ENCODE assay signal across 23 mouse cellular contexts in genomic region chr2:150798084-150798483, GRCm38 (mm10). TPM values are rescaled to one million over a fixed set of nuclear protein-coding genes. Genes with fewer than 3 reads are reported as not detected.
DNase-seq lines count a peak whose midpoint lies in the region; ATAC-seq lines count a peak whose summit lies in the region.
"Had no signal": no experiment of that assay in that cellular context is flagged by ENCODE, and none has a peak within 500 bp of the region (broad histone marks: within the 10 kb centered on the region; RNA-seq: fewer than 3 reads in every experiment).

No protein-coding gene starts in this region.

- peak overlapping the region; percentile 37; the same call in 1 of the 2 replicates for H3K9ac ChIP-seq in heart, embryonic 13.5 days
- H3K9ac ChIP-seq in heart, embryonic 16.5 days (ENCODE audit: low read length): no peak overlapping the region
- H3K9ac ChIP-seq in intestine, embryonic 15.5 days: no peak overlapping the region
- H3K9ac ChIP-seq: forebrain, embryonic 13.5 days; hindbrain, embryonic 12.5 days; hindbrain, embryonic 15.5 days had no signal

- H3K4me1 ChIP-seq in heart, embryonic 13.5 days: peaks cover 19% of the 10 kb centered on the region
- H3K4me1 ChIP-seq in heart, embryonic 16.5 days (ENCODE audit: control insufficient read depth, insufficient read depth, low read length): peaks cover 10% of the 10 kb centered on the region
- no peaks in the 10 kb centered on the region for H3K4me1 ChIP-seq in intestine, embryonic 15.5 days (replicated peaks)
- H3K4me1 ChIP-seq: forebrain, embryonic 10.5 days; forebrain, embryonic 13.5 days; hindbrain, embryonic 12.5 days; hindbrain, embryonic 15.5 days had no signal

- peaks cover 95% of the 10 kb centered on the region for H3K36me3 ChIP-seq in heart, embryonic 13.5 days
- H3K36me3 ChIP-seq in heart, embryonic 16.5 days (ENCODE audit: control insufficient read depth, insufficient read depth): peaks cover 60% of the 10 kb centered on the region
- peaks cover 30% of the 10 kb centered on the region for H3K36me3 ChIP-seq in intestine, embryonic 15.5 days

- H3K4me3 ChIP-seq in heart, embryonic 13.5 days: no peak overlapping the region
- no peak overlapping the region for H3K4me3 ChIP-seq in heart, embryonic 16.5 days (ENCODE audit: low read length)
- no peak overlapping the region for H3K4me3 ChIP-seq in intestine, embryonic 15.5 days (replicated peaks)
- H3K4me3 ChIP-seq: forebrain, embryonic 10.5 days; forebrain, embryonic 13.5 days; hindbrain, embryonic 12.5 days; hindbrain, embryonic 15.5 days had no signal

- H3K27ac ChIP-seq in heart, embryonic 13.5 days (replicated peaks): peak overlapping the region; percentile 46; the same call in 1 of the 2 replicates
- 0 out of 2 replicates have a peak overlapping the region, but pooled peaks have one; percentile 25 for H3K27ac ChIP-seq in heart, embryonic 16.5 days (ENCODE audit: low read length)
- no peak overlapping the region for H3K27ac ChIP-seq in intestine, embryonic 15.5 days
- H3K27ac ChIP-seq: forebrain, embryonic 10.5 days; forebrain, embryonic 13.5 days; hindbrain, embryonic 12.5 days; hindbrain, embryonic 15.5 days had no signal

- no peaks in the 10 kb centered on the region for H3K9me3 ChIP-seq in heart, embryonic 13.5 days
- H3K9me3 ChIP-seq in heart, embryonic 16.5 days (replicated peaks; ENCODE audit: control insufficient read depth, low read length): no peaks in the 10 kb centered on the region
- H3K9me3 ChIP-seq in intestine, embryonic 15.5 days: no peaks in the 10 kb centered on the region
- H3K9me3 ChIP-seq: forebrain, embryonic 10.5 days; forebrain, embryonic 13.5 days; hindbrain, embryonic 12.5 days; hindbrain, embryonic 15.5 days had no signal

- ATAC-seq in heart, embryonic 13.5 days (ENCODE audit: extremely low read depth, insufficient number of reproducible peaks, low FRiP score, low TSS enrichment): no peak
- ATAC-seq in heart, embryonic 16.5 days (replicated peaks; ENCODE audit: extremely low read depth, insufficient read depth, low FRiP score): no peak
- ATAC-seq in intestine, embryonic 15.5 days: peak; percentile 76
- ATAC-seq: activated CD4-positive, CD25-positive, alpha-beta regulatory T cell, adult 4 months; forebrain, embryonic 13.5 days; forebrain, embryonic 16.5 days had no signal

- H3K27me3 ChIP-seq in heart, embryonic 13.5 days (replicated peaks): no peaks in the 10 kb centered on the region
- H3K27me3 ChIP-seq in heart, embryonic 16.5 days (ENCODE audit: control insufficient read depth, insufficient read depth, low read length): no peaks in the 10 kb centered on the region
- H3K27me3 ChIP-seq in intestine, embryonic 15.5 days (replicated peaks): no peaks in the 10 kb centered on the region
- H3K27me3 ChIP-seq: forebrain, embryonic 13.5 days; hindbrain, embryonic 12.5 days; hindbrain, embryonic 15.5 days had no signal

- no peak for DNase-seq in heart, adult 8-10 months (ENCODE audit: low spot score)
- DNase-seq in heart, adult 9 months (ENCODE audit: low spot score in 2 of 2): no peak
- no peak for DNase-seq in embryo, embryonic 9.5 days (ENCODE audit: extremely low spot score)
- DNase-seq: adrenal gland, adult 8-10 months; adrenal gland, postnatal 25 days; cerebellum, adult 11-12 months; cerebellum, adult 8-10 months; cerebellum, postnatal 10 days; cerebellum, postnatal 36 days; embryo, embryonic 11 days; gastrocnemius, postnatal 10 days; gastrocnemius, postnatal 36 days; kidney, adult 2 months had no signal

- H3K4me2 ChIP-seq in heart, embryonic 13.5 days: peak overlapping the region; percentile 14; the same call in 1 of the 2 replicates
- H3K4me2 ChIP-seq in heart, embryonic 16.5 days (ENCODE audit: low read depth, low read length): peak overlapping the region; percentile 20; the same call in 1 of the 2 replicates
- no peak overlapping the region for H3K4me2 ChIP-seq in intestine, embryonic 15.5 days (replicated peaks)
- H3K4me2 ChIP-seq: forebrain, embryonic 13.5 days; heart, embryonic 11.5 days; hindbrain, embryonic 12.5 days; hindbrain, embryonic 15.5 days had no signal

- 66% methylated on average over 7 of the region's 7 CpGs for WGBS in heart, embryonic 13.5 days
- WGBS in heart, embryonic 16.5 days: 64% methylated on average over 7 of the region's 7 CpGs
- 71% methylated on average over 7 of the region's 7 CpGs for WGBS in intestine, embryonic 15.5 days

RNA-seq across cellular contexts. Expression of gene Pygb, which starts 11.5 kb away (rescaled TPM):
- polyA plus RNA-seq in heart, embryonic 13.5 days (2015; fragmentation: Nextera tagmentation; extraction: Ambion mirVana): 185 and 195 TPM in 2 replicates
- total RNA-seq in heart, adult 8-10 months (2022): 100 to 1,000 TPM; 547 to 617 (median 604) TPM
- polyA plus RNA-seq in heart, embryonic 16.5 days (2015; fragmentation: Nextera tagmentation; extraction: Ambion mirVana): 243 and 260 TPM in 2 replicates
- polyA plus RNA-seq in intestine, embryonic 15.5 days (2015; fragmentation: Nextera tagmentation; extraction: Ambion mirVana): 85.8 and 86.2 TPM in 2 replicates

RNA-seq across cellular contexts. Expression of gene Entpd6, which starts 49.2 kb away (rescaled TPM):
- 22.5 and 23.1 TPM in 2 replicates for polyA plus RNA-seq in heart, embryonic 13.5 days (2015; fragmentation: Nextera tagmentation; extraction: Ambion mirVana)
- total RNA-seq in heart, adult 8-10 months (2022): 10 to 100 TPM; 15.1 to 19.9 (median 17.4) TPM
- polyA plus RNA-seq in heart, embryonic 16.5 days (2015; fragmentation: Nextera tagmentation; extraction: Ambion mirVana): 24.0 and 24.3 TPM in 2 replicates
- 26.5 and 28.3 TPM in 2 replicates for polyA plus RNA-seq in intestine, embryonic 15.5 days (2015; fragmentation: Nextera tagmentation; extraction: Ambion mirVana)
